Mouse (Mus musculus) granulocyte monocyte progenitor cell, adult 5-6 weeks (primary cell): ENCODE results near the gene Anapc7. TPM values are rescaled to one million over a fixed set of nuclear protein-coding genes. Genes with fewer than 3 reads are reported as not detected.
A peak's percentile ranks its signal among the peaks of the same experiment; 100 is the strongest.
"Not testable (repeated sequence)": the region's sequence is repeated elsewhere in the genome, so short reads cannot be mapped to it uniquely, and the experiment has no call there.

Experiments
- ATAC-seq: replicated peaks from 2 replicates; pipeline ENCODE4 v1.8.0; 2016; ENCODE audit warnings: mild to moderate bottlenecking, moderate TSS enrichment, inconsistent platforms; ENCODE audit not compliant: poor library complexity, severe bottlenecking
- total RNA-seq, 2 experiments: library from RNA; stranded (forward) in 1 of 2; stranded (reverse) in 1 of 2; fragments of 200-712, 200-1000 nt in 1 of 2; fragments of >200 nt in 1 of 2; fragmentation: Nextera tagmentation in 1 of 2; gene quantifications; 2 replicates each; pipeline ENCODE4 v1.2.3; 2014 to 2017

Gene Anapc7
- total RNA-seq, 2 experiments from 2014 or later = 13.8 to 24.2 TPM

DNA sequence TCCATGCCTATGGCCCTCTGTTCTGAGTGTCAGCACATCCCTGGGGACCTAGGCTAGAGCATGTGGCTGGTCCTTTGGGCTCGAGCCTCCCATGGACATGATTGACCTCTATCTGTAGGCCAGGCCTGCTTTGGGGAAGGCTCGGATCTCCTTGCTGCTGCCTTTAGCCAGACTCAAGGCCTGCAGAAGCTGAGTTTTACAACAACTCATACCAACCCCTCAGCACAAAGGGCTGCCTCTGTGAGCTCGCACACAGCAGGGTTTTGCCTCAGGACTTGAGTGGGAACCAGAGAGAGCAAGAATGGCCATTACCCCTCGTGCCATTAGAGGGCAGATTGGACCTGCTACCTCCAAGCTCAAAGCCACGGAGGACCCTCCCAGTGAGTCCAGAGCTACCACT lies 27.4 kb downstream of the Anapc7 start:
- no peak for ATAC-seq

- ATAC-seq = no peak
Measured at GRCm38 (mm10) chr5:122449946-122450345, 28.5 kb downstream of the Anapc7 start.

GRCm38 (mm10) chr5:122450913-122451317 lies 29.4 kb downstream of the Anapc7 start:
- no peak; the same call in 1 of the 2 replicates for ATAC-seq

DNA sequence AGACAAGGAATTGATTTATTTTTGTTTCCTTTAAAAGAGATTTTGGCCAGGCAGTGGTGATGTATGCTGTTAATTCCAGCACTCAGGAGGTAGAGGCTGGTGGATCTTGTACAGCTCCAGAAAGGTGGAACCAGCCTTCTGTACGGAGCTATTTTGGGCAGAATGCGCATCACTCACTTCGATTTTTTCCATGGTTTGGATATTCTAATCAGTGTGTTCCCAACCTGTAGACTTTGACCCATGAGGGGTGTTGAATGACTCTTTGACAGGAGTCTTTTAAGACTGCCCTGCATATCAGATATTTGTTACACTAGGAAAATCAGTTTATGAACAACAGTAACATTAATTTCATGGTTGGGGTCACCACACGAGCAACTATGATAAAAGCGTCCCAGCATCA lies 29.8 kb downstream of the Anapc7 start:
- ATAC-seq = no peak

DNA sequence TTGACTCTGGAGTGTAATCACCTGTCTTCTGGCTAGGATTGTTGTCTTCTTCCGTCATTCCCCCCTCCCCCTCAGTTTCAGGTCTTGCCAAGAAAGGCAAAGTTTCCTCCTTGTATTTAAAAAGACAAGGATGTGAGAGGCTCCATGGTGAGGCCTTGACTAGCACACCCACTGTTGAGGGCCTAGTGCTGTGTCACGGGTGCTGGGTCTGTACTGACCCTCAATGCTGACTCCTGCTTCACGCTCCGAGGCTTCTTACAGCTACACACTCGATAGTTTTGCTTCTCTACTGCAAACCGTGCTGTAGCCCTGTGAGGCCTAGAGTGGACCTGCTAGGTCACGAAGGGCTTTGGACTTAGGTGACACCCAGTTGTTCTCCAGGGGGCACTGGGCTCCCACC lies 30.7 kb downstream of the Anapc7 start:
- no peak for ATAC-seq

DNA sequence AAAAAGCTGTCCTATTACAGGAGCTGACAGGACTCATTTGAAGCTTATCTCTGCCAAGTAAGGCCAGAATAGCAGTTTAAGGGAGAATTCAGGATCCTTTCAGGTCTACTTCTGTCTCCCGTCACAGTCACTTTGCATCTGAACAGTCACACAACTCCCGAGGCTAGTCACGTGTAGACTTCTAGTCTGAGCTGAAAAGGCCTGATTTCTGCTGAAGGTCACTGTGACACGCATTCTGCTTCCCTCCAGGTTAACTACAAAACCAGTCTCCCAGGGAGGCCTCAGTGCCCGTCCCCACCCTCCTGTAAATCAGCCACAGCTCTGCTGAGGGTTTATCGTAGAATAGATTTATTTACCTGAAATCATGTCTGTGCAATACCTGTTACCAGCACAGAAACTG lies 31.7 kb downstream of the Anapc7 start:
- no peak for ATAC-seq

GRCm38 (mm10) chr5:122454442-122454841 lies 32.9 kb downstream of the Anapc7 start:
- ATAC-seq = 0 out of 2 replicates have a peak, but pooled peaks have one; percentile 10

DNA sequence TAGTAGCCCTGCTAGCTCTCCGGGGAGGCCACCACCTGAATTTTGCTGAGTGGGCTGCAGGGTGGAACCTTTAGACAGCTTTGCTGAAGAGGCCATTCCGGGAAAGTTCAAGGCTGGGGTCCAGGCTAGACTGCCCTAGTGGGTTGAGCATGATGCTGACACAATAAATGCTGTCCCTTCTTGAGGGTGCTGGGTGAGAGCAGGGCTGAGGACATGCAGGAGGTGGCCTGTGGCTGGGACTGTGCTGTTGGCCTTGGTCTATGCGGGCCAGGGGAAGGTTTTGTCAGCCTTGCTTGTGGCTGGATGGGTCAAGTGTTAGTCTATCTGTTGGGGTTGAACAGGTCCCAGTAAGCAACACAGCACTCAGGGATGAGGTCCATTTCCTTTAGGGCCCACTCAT lies 33.4 kb downstream of the Anapc7 start:
- ATAC-seq = no peak

DNA sequence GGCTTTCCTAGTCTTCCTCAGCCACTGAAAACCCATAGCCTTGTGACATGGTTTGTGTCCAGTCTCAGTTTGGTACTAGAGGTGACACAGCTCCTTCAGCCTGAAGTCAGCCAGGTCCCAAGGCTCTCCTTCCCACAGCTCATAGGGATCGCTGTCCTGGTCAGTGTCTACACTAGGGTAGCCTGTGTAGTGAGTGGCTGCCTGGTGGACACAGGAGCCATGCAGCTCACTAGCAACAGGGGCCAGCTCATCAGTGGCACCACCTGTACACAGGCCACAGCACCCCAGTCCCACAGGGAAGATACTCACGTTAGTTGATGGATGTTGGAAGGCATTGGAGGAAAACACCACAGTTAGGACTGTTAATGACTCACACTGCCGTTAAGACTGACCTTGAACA lies 34.1 kb downstream of the Anapc7 start:
- no peak for ATAC-seq

GRCm38 (mm10) chr5:122457054-122457453 lies 35.6 kb downstream of the Anapc7 start:
- ATAC-seq = not testable (repeated sequence)

- ATAC-seq = no peak
Measured at GRCm38 (mm10) chr5:122458066-122458465, 36.6 kb downstream of the Anapc7 start.

DNA sequence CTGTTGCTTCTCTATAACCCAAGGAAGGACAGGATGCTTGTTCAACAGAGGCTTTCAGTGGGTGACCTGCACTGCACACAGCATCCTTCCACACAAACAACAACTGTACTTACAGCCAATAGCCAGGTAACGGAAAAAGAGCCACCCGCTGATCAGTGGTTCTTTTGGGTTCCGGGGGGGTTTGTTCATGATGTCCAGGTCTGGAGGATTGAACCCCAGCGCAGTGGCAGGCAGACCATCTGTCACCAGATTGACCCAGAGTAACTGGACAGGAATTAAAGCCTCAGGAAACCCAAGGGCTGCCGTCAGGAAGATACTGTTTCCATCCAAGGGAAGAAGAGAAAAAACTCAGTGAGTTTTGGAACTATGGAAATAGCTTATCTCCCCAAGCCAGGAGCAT lies 37.8 kb downstream of the Anapc7 start:
- no peak for ATAC-seq

GRCm38 (mm10) chr5:122460656-122461055 lies 39.2 kb downstream of the Anapc7 start:
- ATAC-seq = no peak

GRCm38 (mm10) chr5:122461431-122461830 lies 39.9 kb downstream of the Anapc7 start:
- no peak for ATAC-seq

DNA sequence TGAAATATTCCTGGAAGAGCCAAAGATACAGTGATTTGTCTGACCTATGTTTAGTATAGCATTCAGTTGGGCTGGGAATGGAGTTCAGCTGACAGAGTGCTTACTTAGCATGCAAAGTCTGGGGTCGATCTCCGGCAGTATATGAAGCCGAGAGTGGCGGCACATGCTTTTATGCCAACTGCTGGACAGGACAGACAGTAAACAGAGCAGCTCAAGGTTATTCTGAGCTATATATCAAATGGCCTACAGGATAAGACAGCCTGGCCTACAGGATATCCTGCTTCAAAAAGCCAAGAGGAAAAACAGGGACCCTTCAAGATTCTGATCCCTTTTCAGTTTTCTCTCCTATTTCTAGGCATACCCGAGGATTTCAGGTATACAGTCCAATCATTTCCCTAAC lies 50.2 kb downstream of the Anapc7 start:
- ATAC-seq = no peak

DNA sequence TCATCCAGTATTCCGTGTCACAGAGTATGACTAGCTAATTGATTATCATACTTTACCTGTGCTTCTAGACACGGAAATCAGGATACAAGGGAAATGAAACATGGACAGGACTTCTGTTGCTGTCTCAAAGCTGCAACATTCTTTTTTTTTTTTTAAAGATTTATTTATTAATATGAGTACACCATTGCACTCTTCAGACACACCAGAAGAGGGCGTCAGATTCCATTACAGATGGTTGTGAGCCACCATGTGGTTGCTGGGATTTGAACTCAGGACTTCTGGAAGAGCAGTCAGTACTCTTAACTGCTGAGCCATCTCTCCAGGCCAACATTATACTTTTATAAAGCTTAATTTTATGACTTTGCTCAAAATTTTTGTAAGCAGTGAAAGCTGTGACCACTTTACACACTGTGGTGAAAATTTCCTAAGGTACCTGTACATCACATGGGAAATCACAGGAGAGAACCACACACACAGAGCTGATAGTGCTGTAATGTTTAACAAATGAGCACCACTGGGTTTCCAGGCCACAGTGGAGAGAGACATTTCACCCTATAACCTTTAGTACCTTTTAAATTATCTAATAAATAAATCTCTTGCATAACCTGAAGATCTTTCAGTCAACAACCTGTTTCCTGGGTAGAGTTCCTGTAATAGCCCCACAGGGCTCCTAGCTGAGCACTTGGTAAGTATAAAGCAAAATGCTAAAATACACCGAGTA lies 53.3 kb downstream of the Anapc7 start:
- no peak for ATAC-seq

DNA sequence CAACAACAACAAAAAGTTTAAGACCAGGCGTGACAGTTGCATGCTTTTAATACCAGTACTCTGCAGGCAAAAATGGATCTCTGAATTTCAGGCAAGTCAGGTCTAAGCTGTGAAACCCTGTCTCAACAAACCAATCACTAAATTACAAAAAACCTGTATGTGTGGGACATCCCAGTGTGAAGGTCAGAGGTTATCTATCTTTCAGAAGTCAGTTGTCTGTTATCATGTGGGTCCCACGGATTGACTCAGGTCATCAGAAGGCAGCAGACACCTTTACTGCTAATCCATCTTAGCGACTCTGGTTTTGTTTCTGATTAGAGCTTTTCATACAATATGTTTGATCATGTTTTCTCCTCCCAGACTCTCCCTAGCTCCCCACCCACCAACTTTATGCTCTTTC lies 54.6 kb downstream of the Anapc7 start:
- ATAC-seq = no peak

GRCm38 (mm10) chr5:122477492-122477891 lies 56.0 kb downstream of the Anapc7 start:
- no peak for ATAC-seq

DNA sequence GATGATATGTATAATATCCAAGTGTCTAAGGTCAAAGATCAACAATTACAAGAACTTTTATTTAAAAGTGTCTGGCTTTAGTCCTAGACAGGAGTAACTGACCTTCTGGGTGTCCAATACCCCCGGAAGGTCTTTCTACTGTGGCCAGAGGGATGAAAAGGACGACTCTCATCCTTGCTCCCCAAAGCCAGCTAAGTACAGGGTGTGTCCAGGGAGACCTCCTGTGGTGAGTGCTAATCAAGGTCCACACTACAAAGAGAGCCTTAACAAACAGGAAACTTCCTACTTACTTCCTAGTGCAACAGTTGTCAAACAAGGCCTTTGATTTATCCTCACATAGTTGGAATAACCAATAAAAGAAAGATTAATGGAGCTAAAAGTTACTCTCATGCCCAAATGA lies 57.6 kb downstream of the Anapc7 start:
- ATAC-seq = no peak

- no peak for ATAC-seq
Measured at GRCm38 (mm10) chr5:122481844-122482243, 60.4 kb downstream of the Anapc7 start.

DNA sequence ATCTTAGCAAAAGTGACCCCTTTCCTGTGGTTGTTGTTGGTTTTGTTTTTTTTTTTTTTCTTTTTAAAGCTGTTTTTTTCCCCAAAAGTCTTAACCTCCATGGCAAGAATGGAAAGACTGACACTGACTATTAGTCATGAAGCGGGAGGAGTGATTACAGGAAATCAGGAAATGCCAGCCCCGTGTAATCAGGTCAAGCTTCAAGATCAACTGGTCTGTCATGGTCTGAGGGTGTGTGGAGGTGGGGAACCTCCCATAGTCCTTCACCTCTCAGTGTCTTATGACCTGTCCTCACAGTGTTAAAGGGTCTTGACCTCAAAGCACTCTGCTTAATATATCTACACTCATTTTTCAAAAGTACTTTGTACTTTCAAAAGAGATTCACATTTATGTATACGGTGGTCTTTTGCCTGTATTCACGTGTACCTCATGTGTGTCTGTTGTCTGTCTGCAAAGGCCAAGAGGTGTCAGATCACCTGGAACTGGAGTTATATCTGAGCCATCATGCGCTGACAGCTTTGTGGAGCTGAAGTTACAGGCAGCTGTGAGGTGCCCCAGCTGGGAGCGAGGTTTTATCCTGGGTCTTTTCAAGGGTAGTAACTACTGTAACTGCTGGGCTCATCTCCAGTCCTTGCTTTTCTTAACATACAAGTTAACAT lies 61.4 kb downstream of the Anapc7 start:
- ATAC-seq = no peak

DNA sequence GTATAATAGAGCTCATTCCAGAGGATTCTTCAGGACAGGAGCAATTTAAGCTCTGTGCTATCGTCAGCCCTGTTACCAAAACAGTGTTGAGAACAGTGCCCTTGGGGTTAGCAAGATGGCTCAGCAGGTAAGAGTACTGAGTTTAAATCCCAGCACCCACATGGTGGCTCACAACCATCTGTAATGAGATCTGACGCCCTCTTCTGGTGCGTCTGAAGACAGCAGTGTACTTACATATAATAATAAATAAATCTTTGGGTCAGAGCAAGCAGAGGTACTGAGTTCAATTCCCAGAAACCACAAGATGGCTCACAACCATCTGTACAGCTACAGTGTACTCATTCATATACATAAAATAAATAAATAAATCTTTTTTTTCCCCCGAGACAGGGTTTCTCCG lies 64.8 kb downstream of the Anapc7 start:
- ATAC-seq = not testable (repeated sequence)
